Mouse (Mus musculus): ENCODE data around the gene Dgat2l6.

DNA sequence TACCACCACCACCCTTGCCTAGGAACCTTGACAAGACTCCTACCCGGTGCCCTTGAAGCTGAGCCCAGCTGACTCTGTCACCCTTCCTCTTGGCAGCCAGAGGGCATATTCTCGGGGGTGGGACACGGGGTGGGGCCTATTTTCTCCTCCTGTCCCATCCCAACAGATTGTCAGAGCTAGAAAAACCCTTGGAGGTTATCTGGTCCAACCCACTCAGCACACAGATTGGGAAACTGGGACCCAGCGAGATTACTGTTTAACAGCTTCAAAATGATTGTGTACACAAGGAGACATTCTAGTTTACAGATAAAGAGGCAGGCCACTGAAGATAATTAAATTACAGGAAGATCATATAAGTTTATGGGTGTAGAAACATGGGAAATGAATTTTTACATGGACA lies 70.2 kb downstream of the Dgat2l6 start, which contains the start of gene P2ry4:
- TF ChIP-seq CTCF (IDR thresholded peaks at IDR 0.05; ENCODE audit: control insufficient read depth, insufficient read depth, insufficient replicate concordance, low read depth, low read length) (no peak), POLR2A (IDR thresholded peaks at IDR 0.05; ENCODE audit: control insufficient read depth, low read depth, low read length) (no peak)
